Mouse (Mus musculus) stomach, embryonic 15.5 days (tissue): ENCODE data around the gene Gimd1. TPM values are rescaled to one million over a fixed set of nuclear protein-coding genes. Genes with fewer than 3 reads are reported as not detected.
A peak's percentile ranks its signal among the peaks of the same experiment; 100 is the strongest.

Experiments
- ATAC-seq: fragments of 200-750 bp; cut with Nextera tagmentation; 2 replicates; pipeline ENCODE4 v1.8.0; 2017; ENCODE audit warnings: low read depth, moderate number of reproducible peaks, moderate TSS enrichment; ENCODE audit not compliant: insufficient read depth, low FRiP score
- H3K27ac ChIP-seq: fragments of 300-500 bp; sonication (generic); 2 replicates; pipeline ENCODE4 v1.5.1; 2015; ENCODE audit warnings: mild to moderate bottlenecking, inconsistent platforms
- H3K27me3 ChIP-seq: fragments of 300-500 bp; sonication (generic); replicated peaks from 2 replicates; pipeline ENCODE4 v1.6.1; 2015; ENCODE audit warnings: inconsistent platforms
- H3K36me3 ChIP-seq: fragments of 300-500 bp; sonication (generic); 2 replicates; pipeline ENCODE4 v1.6.1; 2015; ENCODE audit warnings: inconsistent platforms
- H3K4me1 ChIP-seq: fragments of 300-500 bp; sonication (generic); 2 replicates; pipeline ENCODE4 v1.6.1; 2015; ENCODE audit warnings: inconsistent platforms
- H3K4me2 ChIP-seq: fragments of 300-500 bp; sonication (generic); 2 replicates; pipeline ENCODE4 v1.6.1; 2015; ENCODE audit warnings: mild to moderate bottlenecking, inconsistent platforms
- H3K4me3 ChIP-seq: fragments of 300-500 bp; sonication (generic); replicated peaks from 2 replicates; pipeline ENCODE4 v1.5.1; 2015; ENCODE audit warnings: inconsistent platforms
- H3K9ac ChIP-seq: fragments of 300-500 bp; sonication (generic); 2 replicates; pipeline ENCODE4 v1.6.1; 2015; ENCODE audit warnings: inconsistent platforms
- H3K9me3 ChIP-seq: fragments of 300-500 bp; sonication (generic); 2 replicates; pipeline ENCODE4 v1.6.1; 2016; ENCODE audit warnings: inconsistent platforms
- WGBS: fragments of 180-500 bp; shearing (Covaris S2); methylation state at CpG from one replicate; pipeline ENCODE4 v1.1.7; 2015; 5-methylcytosine and 5-hydroxymethylcytosine counted together
- polyA plus RNA-seq: library from polyadenylated mRNA; unstranded; fragments of >200 nt; fragmentation: Nextera tagmentation; extraction: Ambion mirVana; gene quantifications from 2 replicates; pipeline ENCODE4 v1.2.1, GENCODE M21; 2015

Gene Gimd1
- polyA plus RNA-seq, 1 experiment from 2014 or later, result 3.9 TPM

GRCm38 (mm10) chr3:132649368-132649767 is 19.7 kb downstream of the Gimd1 start:
- 73% methylated on average over 7 of the region's 7 CpGs for WGBS
- H3K4me3 ChIP-seq, result no peak overlapping the region
- H3K4me1 ChIP-seq, result no peaks in the 10 kb centered on the region
- H3K4me2 ChIP-seq, result no peak overlapping the region
- H3K27ac ChIP-seq, result no peak overlapping the region
- no peaks in the 10 kb centered on the region for H3K36me3 ChIP-seq
- H3K27me3 ChIP-seq, result no peaks in the 10 kb centered on the region
- no peak overlapping the region for H3K9ac ChIP-seq
- no peaks in the 10 kb centered on the region for H3K9me3 ChIP-seq
- no peak for ATAC-seq

- Histone ChIP-seq H3K27ac (no peak overlapping the region), H3K27me3 (no peaks in the 10 kb centered on the region), H3K4me2 (no peak overlapping the region), H3K36me3 (no peaks in the 10 kb centered on the region), H3K4me3 (no peak overlapping the region), H3K4me1 (no peaks in the 10 kb centered on the region), H3K9ac (no peak overlapping the region), H3K9me3 (no peaks in the 10 kb centered on the region)
- 67% methylated on average over 5 of the region's 5 CpGs for WGBS
- ATAC-seq, result no peak
Measured at GRCm38 (mm10) chr3:132650191-132650590, 20.6 kb downstream of the Gimd1 start.

- no peaks in the 10 kb centered on the region for H3K9me3 ChIP-seq
- 49% methylated on average over 3 of the region's 3 CpGs for WGBS
- ATAC-seq, result peak; percentile 31; the same call in 1 of the 2 replicates
Measured at GRCm38 (mm10) chr3:132651776-132652175, 22.2 kb downstream of the Gimd1 start.

GRCm38 (mm10) chr3:132653959-132654358 is 24.3 kb downstream of the Gimd1 start:
- no peak for ATAC-seq
- no peaks in the 10 kb centered on the region for H3K27me3 ChIP-seq
- H3K36me3 ChIP-seq, result 0 out of 2 replicates have a peak, but pooled peaks cover 1% of the 10 kb centered on the region
- no peak overlapping the region for H3K4me3 ChIP-seq
- H3K4me1 ChIP-seq, result no peaks in the 10 kb centered on the region
- WGBS, result 87% methylated on average over 7 of the region's 7 CpGs
- H3K9me3 ChIP-seq, result no peaks in the 10 kb centered on the region
- no peak overlapping the region for H3K27ac ChIP-seq
- no peak overlapping the region for H3K9ac ChIP-seq
- no peak overlapping the region for H3K4me2 ChIP-seq

More at GRCm38 (mm10) chr3:132651776-132652175, 22.2 kb downstream of the Gimd1 start:
- Histone ChIP-seq H3K4me1 (no peaks in the 10 kb centered on the region), H3K27ac (no peak overlapping the region; the same call in 1 of the 2 replicates), H3K4me3 (no peak overlapping the region), H3K4me2 (no peak overlapping the region), H3K27me3 (no peaks in the 10 kb centered on the region), H3K9ac (no peak overlapping the region), H3K36me3 (no peaks in the 10 kb centered on the region)

GRCm38 (mm10) chr3:132655955-132656354 is 26.3 kb downstream of the Gimd1 start:
- Histone ChIP-seq H3K36me3 (peaks cover 14% of the 10 kb centered on the region), H3K27ac (no peak overlapping the region), H3K4me3 (no peak overlapping the region), H3K4me1 (no peaks in the 10 kb centered on the region), H3K27me3 (no peaks in the 10 kb centered on the region), H3K4me2 (no peak overlapping the region), H3K9ac (no peak overlapping the region), H3K9me3 (no peaks in the 10 kb centered on the region)
- no peak for ATAC-seq
- WGBS, result 90% methylated on average over 2 of the region's 2 CpGs

- no peak for ATAC-seq
- WGBS, result 70% methylated on average over 2 of the region's 2 CpGs
- Histone ChIP-seq H3K27me3 (no peaks in the 10 kb centered on the region), H3K36me3 (0 out of 2 replicates have a peak, but pooled peaks cover 8% of the 10 kb centered on the region), H3K27ac (no peak overlapping the region), H3K4me2 (no peak overlapping the region), H3K4me1 (no peaks in the 10 kb centered on the region), H3K4me3 (no peak overlapping the region), H3K9ac (no peak overlapping the region), H3K9me3 (no peaks in the 10 kb centered on the region)
Measured at GRCm38 (mm10) chr3:132677494-132677893, 47.9 kb downstream of the Gimd1 start.

- Histone ChIP-seq H3K4me1 (peaks cover 2% of the 10 kb centered on the region; the same call in 1 of the 2 replicates), H3K27me3 (no peaks in the 10 kb centered on the region), H3K4me2 (peak within 1 kb of the TSS; percentile 62), H3K27ac (peak within 1 kb of the TSS; percentile 92), H3K9ac (peak within 1 kb of the TSS; percentile 83), H3K36me3 (0 out of 2 replicates have a peak, but pooled peaks cover 3% of the 10 kb centered on the region), H3K9me3 (no peaks in the 10 kb centered on the region), H3K4me3 (peak within 1 kb of the TSS; percentile 71)
- WGBS, result under 1% methylated on average over 42 of the region's 42 CpGs
- ATAC-seq, result peak; percentile 96
Measured at GRCm38 (mm10) chr3:132683447-132684230, 54.0 kb downstream of the Gimd1 start, which contains the start of gene Tbck. Gene Tbck, plus strand, starts transcription at chr3:132684144.

- no peaks in the 10 kb centered on the region for H3K9me3 ChIP-seq
- peak within 1 kb of the TSS; percentile 62 for H3K4me2 ChIP-seq
- peaks cover 2% of the 10 kb centered on the region; the same call in 1 of the 2 replicates for H3K4me1 ChIP-seq
- peak within 1 kb of the TSS; percentile 83 for H3K9ac ChIP-seq
- 0 out of 2 replicates have a peak, but pooled peaks cover 3% of the 10 kb centered on the region for H3K36me3 ChIP-seq
- 1% methylated on average over 27 of the region's 27 CpGs for WGBS
- peak within 1 kb of the TSS; percentile 92 for H3K27ac ChIP-seq
- peak within 1 kb of the TSS; percentile 71 for H3K4me3 ChIP-seq
- ATAC-seq, result no peak; the same call in 1 of the 2 replicates
- no peaks in the 10 kb centered on the region for H3K27me3 ChIP-seq
Measured at GRCm38 (mm10) chr3:132684231-132684928, 54.8 kb downstream of the Gimd1 start, which contains the start of gene Aimp1. Gene Aimp1, minus strand, starts transcription at chr3:132684370.

Other genes with a start within 250 kb of the Gimd1 start
- 19.7 and 20.6 TPM in 2 replicates for gene Tbck, start 54.3 kb downstream of the Gimd1 start, polyA plus RNA-seq
- 66.2 and 72.5 TPM in 2 replicates for gene Aimp1, start 54.5 kb downstream of the Gimd1 start, polyA plus RNA-seq